23 mouse cellular contexts compared by ENCODE assay signal in genomic region chr7:35657829-35658228, GRCm38 (mm10). TPM values are rescaled to one million over a fixed set of nuclear protein-coding genes. Genes with fewer than 3 reads are reported as not detected.
DNase-seq lines count a peak whose midpoint lies in the region; ATAC-seq and TF ChIP-seq lines count a peak whose summit lies in the region.
"Had no signal": no experiment of that assay in that cellular context is flagged by ENCODE, and none has a peak within 500 bp of the region (broad histone marks: within the 10 kb centered on the region; RNA-seq: fewer than 3 reads in every experiment).

No protein-coding gene starts in this region.

- peaks cover 7% of the 10 kb centered on the region; the same call in 1 of the 2 replicates for H3K9me3 ChIP-seq in midbrain, embryonic 10.5 days (replicated peaks)
- no peaks in the 10 kb centered on the region for H3K9me3 ChIP-seq in midbrain, embryonic 14.5 days (ENCODE audit: control insufficient read depth, low read length)
- no peaks in the 10 kb centered on the region for H3K9me3 ChIP-seq in lung, postnatal 0 days (ENCODE audit: low read length)
- H3K9me3 ChIP-seq: G1E had no signal

- H3K4me1 ChIP-seq in midbrain, embryonic 10.5 days = peaks cover 8% of the 10 kb centered on the region
- H3K4me1 ChIP-seq in midbrain, embryonic 14.5 days (ENCODE audit: control insufficient read depth, insufficient read depth, low read length) = no peaks in the 10 kb centered on the region
- no peaks in the 10 kb centered on the region for H3K4me1 ChIP-seq in lung, postnatal 0 days (ENCODE audit: insufficient read depth, low read depth, low read length)

- TF ChIP-seq CTCF in lung, postnatal 0 days (IDR thresholded peaks at IDR 0.05) = no peak

- no peak for ATAC-seq in midbrain, embryonic 14.5 days (ENCODE audit: low FRiP score, low TSS enrichment)
- ATAC-seq in lung, postnatal 0 days = no peak
- ATAC-seq: activated CD4-positive, CD25-positive, alpha-beta regulatory T cell, adult 4 months; CD4-positive, CD25-positive, alpha-beta regulatory T cell, adult 4 months; Patski had no signal

- 0 out of 2 replicates have a peak overlapping the region, but pooled peaks have one; percentile 9 for H3K27ac ChIP-seq in midbrain, embryonic 10.5 days (replicated peaks)
- H3K27ac ChIP-seq in midbrain, embryonic 14.5 days (replicated peaks; ENCODE audit: low read depth, low read length) = no peak overlapping the region
- no peak overlapping the region for H3K27ac ChIP-seq in lung, postnatal 0 days (ENCODE audit: low read length)

- 46% methylated on average over 6 of the region's 6 CpGs for WGBS in midbrain, embryonic 10.5 days
- WGBS in midbrain, embryonic 14.5 days = 32% methylated on average over 6 of the region's 6 CpGs
- WGBS in lung, postnatal 0 days = 53% methylated on average over 6 of the region's 6 CpGs

- no peak overlapping the region for H3K4me2 ChIP-seq in midbrain, embryonic 14.5 days (ENCODE audit: low read length)
- no peak overlapping the region for H3K4me2 ChIP-seq in lung, postnatal 0 days (replicated peaks; ENCODE audit: low read depth, low read length)

- H3K36me3 ChIP-seq in midbrain, embryonic 10.5 days = no peaks in the 10 kb centered on the region
- H3K36me3 ChIP-seq in midbrain, embryonic 14.5 days (ENCODE audit: control insufficient read depth, insufficient read depth, low read length) = no peaks in the 10 kb centered on the region
- no peaks in the 10 kb centered on the region for H3K36me3 ChIP-seq in lung, postnatal 0 days (ENCODE audit: insufficient read depth, low read length)
- H3K36me3 ChIP-seq: G1E had no signal

- no peak for DNase-seq in midbrain, embryonic 10.5 days (ENCODE audit: low spot score)
- DNase-seq in midbrain, embryonic 14.5 days = no peak
- DNase-seq in ES-CJ7 (ENCODE audit: low read depth, low spot score) = peak; percentile 32
- DNase-seq in R1 (ENCODE audit: low read depth, low spot score) = peak; percentile 68
- DNase-seq in lung, postnatal 0 days (ENCODE audit: low spot score) = no peak
- no peak for DNase-seq in thymus, postnatal 10 days (ENCODE audit: low spot score in 2 of 2)
- DNase-seq: adrenal gland, adult 2 months; adrenal gland, adult 8-10 months; adrenal gland, postnatal 10 days; adrenal gland, postnatal 14 days; adrenal gland, postnatal 25 days; adrenal gland, postnatal 36 days; B cell, adult 2 months; cerebellum, adult 11 months; cerebellum, adult 11-12 months; cerebellum, adult 18-20 months; cerebellum, adult 2 months; cerebellum, adult 8-10 months had no signal

- H3K27me3 ChIP-seq in midbrain, embryonic 10.5 days (ENCODE audit: low read depth, poor library complexity, severe bottlenecking) = no peaks in the 10 kb centered on the region
- H3K27me3 ChIP-seq in midbrain, embryonic 14.5 days (ENCODE audit: control insufficient read depth, insufficient read depth, low read length) = no peaks in the 10 kb centered on the region
- H3K27me3 ChIP-seq in lung, postnatal 0 days (replicated peaks; ENCODE audit: insufficient read depth, low read length) = no peaks in the 10 kb centered on the region
- H3K27me3 ChIP-seq: CH12.LX had no signal

- no peak for TF ChIP-seq EP300 in lung, postnatal 0 days (IDR thresholded peaks at IDR 0.05)

- no peak overlapping the region for H3K4me3 ChIP-seq in midbrain, embryonic 10.5 days
- no peak overlapping the region for H3K4me3 ChIP-seq in midbrain, embryonic 14.5 days (replicated peaks; ENCODE audit: low read depth, low read length)
- H3K4me3 ChIP-seq in lung, postnatal 0 days (ENCODE audit: low read depth, low read length) = no peak overlapping the region

- no peak overlapping the region for H3K9ac ChIP-seq in midbrain, embryonic 14.5 days (replicated peaks; ENCODE audit: low read length)
- no peak overlapping the region for H3K9ac ChIP-seq in lung, postnatal 0 days (replicated peaks; ENCODE audit: low read depth)

RNA-seq across cellular contexts. Expression of gene Pdcd5, which starts 10.5 kb away (rescaled TPM):
- 307 and 342 TPM in 2 replicates for polyA plus RNA-seq in midbrain, embryonic 10.5 days (2016; fragmentation: Nextera tagmentation; extraction: Ambion mirVana)
- 238 and 295 TPM in 2 replicates for polyA plus RNA-seq in midbrain, embryonic 14.5 days (2014; fragmentation: Nextera tagmentation; extraction: Ambion mirVana)
- 160 and 169 TPM in 2 replicates for polyA plus RNA-seq in lung, postnatal 0 days (2015; fragmentation: Nextera tagmentation; extraction: Ambion mirVana)

Comparison
In these comparisons a context has a peak if more than half of its experiments do, and no peak if none do; other contexts are left out.
1. DNase-seq: peak in ES-CJ7 (single experiment) and R1 (single experiment); none in midbrain, embryonic 10.5 days (single experiment), midbrain, embryonic 14.5 days (single experiment), lung, postnatal 0 days (single experiment) and thymus, postnatal 10 days (0 of 2).